Mouse (Mus musculus): ENCODE results near the gene Mrpl10. TPM values are rescaled to one million over a fixed set of nuclear protein-coding genes. Genes with fewer than 3 reads are reported as not detected.

Mrpl10 gene
- polyA plus RNA-seq, 1 experiment from 2014 or later = 82.9 TPM

GRCm38 (mm10) chr11:97017696-97018582 lies 23.4 kb upstream of the Mrpl10 start:
- Histone ChIP-seq H3K4me3 (peak overlapping the region; percentile 46), H3K27me3 (ENCODE audit: low read depth, poor library complexity, severe bottlenecking) (peaks cover 100% of the 10 kb centered on the region), H3K36me3 (no peaks in the 10 kb centered on the region), H3K27ac (replicated peaks) (no peak overlapping the region; the same call in 1 of the 2 replicates), H3K4me1 (peaks cover 45% of the 10 kb centered on the region), H3K9me3 (replicated peaks) (no peaks in the 10 kb centered on the region)
- 1% methylated on average over 36 of the region's 36 CpGs for WGBS
- peak; percentile 57 for DNase-seq (ENCODE audit: low spot score)

GRCm38 (mm10) chr11:97018583-97019344 lies 22.6 kb upstream of the Mrpl10 start:
- H3K9me3 ChIP-seq (replicated peaks) = no peaks in the 10 kb centered on the region
- H3K27ac ChIP-seq (replicated peaks) = no peak overlapping the region; the same call in 1 of the 2 replicates
- peaks cover 46% of the 10 kb centered on the region for H3K4me1 ChIP-seq
- H3K27me3 ChIP-seq (ENCODE audit: low read depth, poor library complexity, severe bottlenecking) = peaks cover 100% of the 10 kb centered on the region
- under 1% methylated on average over 65 of the region's 68 CpGs for WGBS
- H3K4me3 ChIP-seq = peak overlapping the region; percentile 46
- H3K36me3 ChIP-seq = no peaks in the 10 kb centered on the region
- peak; percentile 41 for DNase-seq (ENCODE audit: low spot score)

DNA sequence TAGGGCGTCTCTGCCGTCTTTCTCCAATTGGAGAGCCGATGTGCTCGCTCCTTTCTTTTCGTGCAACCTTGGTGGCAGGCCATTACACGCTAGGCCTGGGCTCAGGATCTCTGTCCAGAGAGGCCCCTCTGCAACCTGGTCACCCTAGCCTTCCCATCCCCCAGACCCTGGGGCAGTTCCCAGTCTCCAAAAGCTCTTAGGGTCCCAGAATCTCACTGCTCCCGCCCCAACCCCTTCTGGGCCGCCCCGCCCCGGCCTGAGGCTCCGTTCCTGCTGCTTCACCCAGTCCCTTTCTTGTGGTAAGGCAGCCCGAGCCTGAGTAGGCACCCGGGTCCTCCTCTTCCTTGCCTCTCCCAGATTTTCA lies 22.0 kb upstream of the Mrpl10 start:
- Histone ChIP-seq H3K27ac (replicated peaks) (no peak overlapping the region), H3K4me1 (peaks cover 52% of the 10 kb centered on the region), H3K4me3 (peak overlapping the region; percentile 46), H3K9me3 (replicated peaks) (no peaks in the 10 kb centered on the region), H3K36me3 (no peaks in the 10 kb centered on the region), H3K27me3 (ENCODE audit: low read depth, poor library complexity, severe bottlenecking) (peaks cover 100% of the 10 kb centered on the region)
- 3% methylated on average over 13 of the region's 13 CpGs for WGBS
- DNase-seq (ENCODE audit: low spot score) = peak; percentile 50

- DNase-seq (ENCODE audit: low spot score) = peak; percentile 35
- Histone ChIP-seq H3K36me3 (no peaks in the 10 kb centered on the region), H3K27me3 (ENCODE audit: low read depth, poor library complexity, severe bottlenecking) (peaks cover 96% of the 10 kb centered on the region), H3K9me3 (replicated peaks) (no peaks in the 10 kb centered on the region), H3K4me3 (peak overlapping the region; percentile 58), H3K4me1 (peaks cover 71% of the 10 kb centered on the region), H3K27ac (replicated peaks) (no peak overlapping the region)
- WGBS = 2% methylated on average over 27 of the region's 27 CpGs
These were observed 20.1 kb upstream of the Mrpl10 start for GRCm38 (mm10) chr11:97021121-97021765.

GRCm38 (mm10) chr11:97021873-97022484 lies 19.4 kb upstream of the Mrpl10 start:
- H3K9me3 ChIP-seq (replicated peaks) = no peaks in the 10 kb centered on the region
- peak; percentile 77 for DNase-seq (ENCODE audit: low spot score)
- H3K27me3 ChIP-seq (ENCODE audit: low read depth, poor library complexity, severe bottlenecking) = peaks cover 89% of the 10 kb centered on the region
- no peaks in the 10 kb centered on the region for H3K36me3 ChIP-seq
- H3K4me3 ChIP-seq = peak overlapping the region; percentile 58
- peak overlapping the region; percentile 74 for H3K27ac ChIP-seq (replicated peaks)
- under 1% methylated on average over 50 of the region's 50 CpGs for WGBS
- peaks cover 73% of the 10 kb centered on the region for H3K4me1 ChIP-seq

DNA sequence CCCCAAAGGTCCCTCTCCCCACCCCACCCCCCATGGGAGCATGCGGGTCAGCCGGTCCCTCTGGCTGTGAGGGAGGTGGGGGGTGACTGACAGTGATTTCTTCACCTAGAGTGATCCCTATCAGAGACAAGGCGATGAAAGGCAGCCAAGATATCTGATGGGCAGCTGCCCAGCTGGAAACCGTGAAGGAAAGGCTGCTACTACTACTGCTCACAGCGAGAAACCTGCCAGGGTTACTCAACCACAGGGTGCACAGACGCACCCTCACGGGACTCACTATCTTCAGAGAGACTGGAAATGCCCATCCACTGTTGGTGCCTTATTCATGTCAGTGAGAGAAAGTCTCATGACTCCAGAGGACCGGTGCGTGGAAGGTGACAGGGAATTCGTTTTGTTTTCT lies 16.4 kb upstream of the Mrpl10 start:
- Histone ChIP-seq H3K27me3 (ENCODE audit: low read depth, poor library complexity, severe bottlenecking) (peaks cover 59% of the 10 kb centered on the region), H3K36me3 (no peaks in the 10 kb centered on the region), H3K9me3 (replicated peaks) (no peaks in the 10 kb centered on the region), H3K4me1 (peaks cover 63% of the 10 kb centered on the region), H3K4me3 (peak overlapping the region; percentile 49), H3K27ac (replicated peaks) (peak overlapping the region; percentile 84)
- DNase-seq (ENCODE audit: low spot score) = no peak
- 8% methylated on average over 10 of the region's 10 CpGs for WGBS

- no peaks in the 10 kb centered on the region for H3K36me3 ChIP-seq
- no peaks in the 10 kb centered on the region for H3K9me3 ChIP-seq (replicated peaks)
- peak overlapping the region; percentile 84 for H3K27ac ChIP-seq (replicated peaks)
- WGBS = under 1% methylated on average over 17 of the region's 17 CpGs
- DNase-seq (ENCODE audit: low spot score) = peak; percentile 91
- peaks cover 71% of the 10 kb centered on the region for H3K4me1 ChIP-seq
- H3K4me3 ChIP-seq = peak overlapping the region; percentile 49
- H3K27me3 ChIP-seq (ENCODE audit: low read depth, poor library complexity, severe bottlenecking) = peaks cover 50% of the 10 kb centered on the region
These were observed 15.5 kb upstream of the Mrpl10 start for GRCm38 (mm10) chr11:97025721-97026344.

DNA sequence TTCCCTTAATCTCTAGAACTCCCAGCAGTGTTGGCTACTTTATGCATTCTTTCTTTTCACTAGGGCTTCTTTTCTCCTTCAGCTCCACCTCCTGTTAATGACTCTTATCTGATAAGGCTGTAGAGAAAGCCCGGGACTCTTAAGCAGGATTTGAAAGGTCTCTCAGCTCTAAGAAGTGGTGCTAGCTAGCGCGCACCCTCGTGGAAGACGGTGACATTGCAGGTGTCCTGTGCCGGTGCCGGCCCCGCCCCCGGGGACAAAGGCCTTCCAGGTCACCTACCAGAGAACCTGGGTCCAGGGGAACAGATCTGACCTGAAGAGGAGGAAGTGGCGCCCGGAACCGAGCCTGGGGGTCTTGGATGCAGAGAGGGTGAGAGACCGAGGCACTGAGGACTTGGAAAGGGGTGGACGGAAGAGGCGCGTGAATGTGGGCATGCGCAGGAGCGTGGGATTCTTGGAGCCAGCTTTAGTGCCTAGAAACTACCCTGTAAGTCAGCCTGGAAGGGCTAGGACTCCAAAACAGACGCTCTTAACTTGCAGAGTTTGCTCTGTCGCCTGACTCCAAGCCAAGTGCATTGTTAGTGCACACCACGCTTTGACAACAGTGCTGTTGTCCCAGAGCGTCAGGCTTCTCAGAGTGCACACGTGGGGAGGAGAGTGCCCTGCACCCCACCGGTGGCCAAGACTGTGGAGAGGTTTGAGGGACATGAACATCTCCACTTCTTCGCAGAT lies 11.5 kb upstream of the Mrpl10 start, which contains the start of gene Scrn2:
TSS of gene Scrn2 (plus strand) at position 253 of the 732 bp plus-strand sequence.
- Histone ChIP-seq H3K4me3 (peak within 1 kb of the TSS; percentile 75), H3K4me1 (peaks cover 34% of the 10 kb centered on the region), H3K27me3 (ENCODE audit: low read depth, poor library complexity, severe bottlenecking) (peaks cover 10% of the 10 kb centered on the region), H3K36me3 (peaks cover 18% of the 10 kb centered on the region), H3K27ac (replicated peaks) (peak within 1 kb of the TSS; percentile 96), H3K9me3 (replicated peaks) (no peaks in the 10 kb centered on the region)
- DNase-seq (ENCODE audit: low spot score) = peak; percentile 92
- 4% methylated on average over 25 of the region's 25 CpGs for WGBS

DNA sequence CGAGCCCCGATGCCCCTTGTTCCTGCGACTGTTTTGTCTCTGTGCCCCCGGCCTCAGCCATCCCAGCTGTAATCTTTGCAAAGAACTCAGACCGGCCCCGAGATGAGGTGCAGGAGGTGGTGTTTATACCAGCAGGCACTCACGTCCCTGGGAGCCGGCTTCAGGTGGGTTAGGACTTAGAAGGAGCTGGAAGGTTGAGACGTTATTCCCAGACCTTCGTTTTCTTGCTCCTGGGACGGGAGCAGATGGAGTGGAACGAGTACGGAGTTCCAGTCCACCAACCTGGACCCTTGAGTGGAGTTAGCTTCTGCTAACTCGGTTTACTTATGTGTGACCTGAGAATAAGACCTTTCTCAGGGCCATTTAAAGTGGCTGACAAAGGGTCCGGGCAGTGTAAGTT lies 10.9 kb upstream of the Mrpl10 start:
- Histone ChIP-seq H3K27ac (replicated peaks) (peak overlapping the region; percentile 96), H3K4me1 (peaks cover 29% of the 10 kb centered on the region), H3K27me3 (ENCODE audit: low read depth, poor library complexity, severe bottlenecking) (peaks cover 4% of the 10 kb centered on the region; the same call in 1 of the 2 replicates), H3K9me3 (replicated peaks) (no peaks in the 10 kb centered on the region), H3K36me3 (peaks cover 22% of the 10 kb centered on the region), H3K4me3 (peak overlapping the region; percentile 75)
- WGBS = 24% methylated on average over 15 of the region's 15 CpGs
- no peak for DNase-seq (ENCODE audit: low spot score)

DNA sequence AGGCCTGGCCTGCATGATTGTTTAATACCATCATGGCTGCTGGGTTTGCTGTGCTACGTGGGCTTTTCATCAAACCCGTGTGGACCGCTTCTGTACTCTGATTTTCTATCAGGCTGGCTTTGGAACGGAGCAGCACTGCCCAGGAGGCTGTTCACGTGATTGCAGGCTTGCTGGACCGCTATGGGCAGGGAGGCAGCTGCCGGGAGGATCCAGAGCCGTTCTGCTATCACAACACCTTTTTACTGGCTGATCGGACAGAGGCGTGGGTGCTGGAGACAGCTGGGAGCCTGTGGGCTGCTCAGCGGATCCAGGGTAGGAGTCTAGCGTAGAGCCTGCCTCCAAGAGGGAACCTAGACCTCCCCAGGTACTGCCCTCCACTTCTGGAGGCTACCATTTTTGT lies 9.4 kb upstream of the Mrpl10 start:
- Histone ChIP-seq H3K27ac (replicated peaks) (no peak overlapping the region), H3K36me3 (peaks cover 22% of the 10 kb centered on the region), H3K27me3 (ENCODE audit: low read depth, poor library complexity, severe bottlenecking) (no peaks in the 10 kb centered on the region), H3K4me3 (no peak overlapping the region), H3K4me1 (peaks cover 19% of the 10 kb centered on the region), H3K9me3 (replicated peaks) (no peaks in the 10 kb centered on the region)
- DNase-seq (ENCODE audit: low spot score) = no peak
- 84% methylated on average over 12 of the region's 12 CpGs for WGBS

DNA sequence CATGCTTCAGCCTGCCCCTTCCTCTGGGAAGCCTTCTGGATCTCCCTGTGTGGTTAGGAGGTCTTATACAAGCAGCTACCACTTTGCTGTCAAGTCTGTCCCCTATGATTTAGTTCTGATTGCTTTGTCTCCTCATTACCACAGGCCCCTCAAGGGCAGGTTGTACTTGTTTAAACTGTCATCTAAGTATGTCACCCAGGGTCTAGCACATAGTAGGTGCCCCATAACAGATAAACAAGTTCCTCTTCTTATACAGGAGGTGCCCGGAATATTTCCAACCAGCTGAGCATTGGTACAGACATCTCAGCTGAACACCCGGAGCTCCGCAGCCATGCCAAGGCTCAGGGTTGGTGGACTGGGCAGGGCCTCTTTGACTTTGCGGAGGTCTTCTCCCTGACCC lies 8.9 kb upstream of the Mrpl10 start:
- peaks cover 19% of the 10 kb centered on the region for H3K4me1 ChIP-seq
- peaks cover 22% of the 10 kb centered on the region for H3K36me3 ChIP-seq
- H3K4me3 ChIP-seq = no peak overlapping the region
- no peak for DNase-seq (ENCODE audit: low spot score)
- no peaks in the 10 kb centered on the region for H3K27me3 ChIP-seq (ENCODE audit: low read depth, poor library complexity, severe bottlenecking)
- WGBS = 95% methylated on average over 4 of the region's 4 CpGs
- H3K9me3 ChIP-seq (replicated peaks) = no peaks in the 10 kb centered on the region
- H3K27ac ChIP-seq (replicated peaks) = no peak overlapping the region

Data from midbrain, embryonic 10.5 days (tissue).